Mouse (Mus musculus): Measurements from ENCODE around the gene Nhlrc1. TPM values are rescaled to one million over a fixed set of nuclear protein-coding genes. Genes with fewer than 3 reads are reported as not detected.

The Nhlrc1 gene
- polyA plus RNA-seq, 2 experiments = 3.1 to 4.5 TPM

DNA sequence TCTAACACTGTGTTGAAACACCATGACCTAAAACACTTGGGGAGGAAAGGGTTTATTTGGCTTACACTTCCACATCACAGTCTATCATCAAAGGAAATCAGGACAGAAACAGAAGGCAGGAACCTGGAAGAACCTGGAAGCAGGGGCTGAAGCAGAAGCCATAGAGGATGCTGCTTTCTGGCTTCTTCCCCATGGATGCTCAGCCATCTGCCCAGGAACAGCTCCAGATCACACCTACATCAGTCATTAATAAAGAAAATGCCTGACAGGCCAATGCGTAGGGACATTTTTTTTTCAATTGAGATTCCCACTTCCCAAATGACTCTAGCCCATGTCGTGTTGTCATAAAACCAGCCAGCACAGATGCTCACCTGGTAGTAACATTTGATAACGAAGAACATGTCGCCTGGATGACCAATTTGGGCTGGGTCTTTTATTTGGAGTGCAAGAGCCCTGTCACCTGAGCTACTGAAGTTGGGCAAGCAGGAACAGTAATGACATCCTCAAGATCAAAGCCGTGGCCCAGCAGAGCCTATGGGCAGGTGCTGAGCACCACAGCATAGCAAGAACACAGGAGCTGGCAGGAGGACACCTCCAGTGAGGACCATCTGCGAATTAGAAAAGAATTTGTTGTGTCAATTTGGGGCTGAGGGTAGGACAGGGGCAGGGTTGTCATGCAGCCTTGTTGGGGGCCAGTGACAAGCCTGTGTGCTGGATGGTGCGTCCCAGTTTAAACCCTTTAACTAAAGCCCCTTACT lies 22.0 kb downstream of the Nhlrc1 start:
- no peak overlapping the region for H3K4me2 ChIP-seq (replicated peaks; ENCODE audit: low read depth, low read length, severe bottlenecking)
- ATAC-seq (ENCODE audit: low FRiP score, low read depth) = no peak
- H3K27ac ChIP-seq (replicated peaks; ENCODE audit: low read depth, low read length) = no peak overlapping the region
- no peak for TF ChIP-seq POLR2A (IDR thresholded peaks at IDR 0.05; ENCODE audit: borderline replicate concordance, extremely low read depth, insufficient read depth, insufficient read length)
- no peaks in the 10 kb centered on the region for H3K4me1 ChIP-seq (ENCODE audit: control insufficient read depth, insufficient read depth, low read length)
- H3K27me3 ChIP-seq (ENCODE audit: control insufficient read depth, insufficient read depth, low read length) = no peaks in the 10 kb centered on the region
- WGBS = 70% methylated on average over 7 of the region's 7 CpGs
- H3K9me3 ChIP-seq (ENCODE audit: control insufficient read depth, low read length) = no peaks in the 10 kb centered on the region
- H3K9ac ChIP-seq (ENCODE audit: low read depth, low read length, severe bottlenecking) = no peak overlapping the region
- no peak for DNase-seq (ENCODE audit: low spot score)
- no peak overlapping the region for H3K4me3 ChIP-seq (replicated peaks; ENCODE audit: low read length)
- no peaks in the 10 kb centered on the region for H3K36me3 ChIP-seq (ENCODE audit: control insufficient read depth, insufficient read depth, low read length)

DNA sequence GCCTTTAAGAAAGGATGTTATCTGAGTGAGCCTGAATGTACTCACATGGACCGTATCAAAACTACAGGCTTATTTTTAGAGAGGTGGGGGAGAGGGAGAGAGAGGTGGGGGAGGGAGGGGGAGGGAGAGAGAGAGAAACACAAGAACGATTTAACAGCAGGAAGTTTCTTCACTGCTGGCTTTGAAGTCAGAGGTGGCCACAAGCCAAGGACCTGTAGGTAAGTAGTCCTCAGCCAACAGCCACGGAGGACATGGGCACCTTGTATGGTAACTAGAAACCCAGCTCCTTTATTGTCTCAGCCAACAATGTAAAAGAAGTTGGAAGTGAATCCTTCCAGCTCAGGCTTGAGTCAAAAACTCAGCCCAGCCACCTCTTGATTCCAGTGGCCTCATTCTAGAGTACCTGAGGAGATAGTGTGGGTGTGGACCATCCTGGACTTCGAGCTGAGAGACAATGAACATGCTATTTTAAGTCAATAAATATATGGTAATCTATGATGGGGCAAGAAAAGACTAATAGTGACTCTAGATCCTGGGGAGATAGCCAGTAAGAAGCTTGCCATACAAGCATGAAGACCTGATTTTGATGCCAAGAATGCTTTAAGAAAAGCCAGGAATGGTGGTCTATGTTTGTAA lies 24.2 kb downstream of the Nhlrc1 start:
- Histone ChIP-seq H3K4me2 (replicated peaks; ENCODE audit: low read depth, low read length, severe bottlenecking) (no peak overlapping the region), H3K27ac (replicated peaks; ENCODE audit: low read depth, low read length) (no peak overlapping the region), H3K4me3 (replicated peaks; ENCODE audit: low read length) (no peak overlapping the region), H3K9me3 (ENCODE audit: control insufficient read depth, low read length) (no peaks in the 10 kb centered on the region), H3K4me1 (ENCODE audit: control insufficient read depth, insufficient read depth, low read length) (no peaks in the 10 kb centered on the region), H3K27me3 (ENCODE audit: control insufficient read depth, insufficient read depth, low read length) (no peaks in the 10 kb centered on the region), H3K36me3 (ENCODE audit: control insufficient read depth, insufficient read depth, low read length) (no peaks in the 10 kb centered on the region), H3K9ac (ENCODE audit: low read depth, low read length, severe bottlenecking) (no peak overlapping the region)
- no peak for DNase-seq (ENCODE audit: low spot score)
- ATAC-seq (ENCODE audit: low FRiP score, low read depth) = no peak
- 28% methylated on average over 4 of the region's 4 CpGs for WGBS
- TF ChIP-seq POLR2A (IDR thresholded peaks at IDR 0.05; ENCODE audit: borderline replicate concordance, extremely low read depth, insufficient read depth, insufficient read length) = no peak

DNA sequence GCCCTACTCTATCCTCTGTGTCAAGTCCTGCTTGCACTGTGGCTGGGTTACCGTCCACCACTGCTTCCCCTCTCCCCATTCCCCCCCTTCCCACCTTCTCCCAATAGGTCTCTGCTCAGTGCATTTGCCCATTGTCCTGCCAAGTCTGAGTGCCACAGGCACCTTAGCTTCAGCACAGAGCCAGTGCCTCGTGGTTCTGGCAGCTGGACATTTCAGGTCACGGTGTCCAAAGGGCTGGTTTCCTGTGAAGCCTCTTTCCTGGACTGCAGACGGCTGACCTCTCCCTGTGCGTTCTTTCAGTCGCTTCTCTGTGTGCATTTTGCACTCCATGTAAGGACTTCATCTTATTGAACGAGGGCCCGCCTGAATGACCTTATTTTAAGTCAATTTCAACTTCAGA lies 26.7 kb downstream of the Nhlrc1 start:
- no peak for ATAC-seq (ENCODE audit: low FRiP score, low read depth)
- Histone ChIP-seq H3K36me3 (ENCODE audit: control insufficient read depth, insufficient read depth, low read length) (no peaks in the 10 kb centered on the region), H3K4me1 (ENCODE audit: control insufficient read depth, insufficient read depth, low read length) (no peaks in the 10 kb centered on the region), H3K4me3 (replicated peaks; ENCODE audit: low read length) (no peak overlapping the region), H3K9ac (ENCODE audit: low read depth, low read length, severe bottlenecking) (no peak overlapping the region), H3K27ac (replicated peaks; ENCODE audit: low read depth, low read length) (no peak overlapping the region), H3K4me2 (replicated peaks; ENCODE audit: low read depth, low read length, severe bottlenecking) (no peak overlapping the region), H3K27me3 (ENCODE audit: control insufficient read depth, insufficient read depth, low read length) (no peaks in the 10 kb centered on the region), H3K9me3 (ENCODE audit: control insufficient read depth, low read length) (no peaks in the 10 kb centered on the region)
- no peak for DNase-seq (ENCODE audit: low spot score)
- TF ChIP-seq POLR2A (IDR thresholded peaks at IDR 0.05; ENCODE audit: borderline replicate concordance, extremely low read depth, insufficient read depth, insufficient read length) = no peak
- WGBS = 84% methylated on average over 8 of the region's 8 CpGs

DNA sequence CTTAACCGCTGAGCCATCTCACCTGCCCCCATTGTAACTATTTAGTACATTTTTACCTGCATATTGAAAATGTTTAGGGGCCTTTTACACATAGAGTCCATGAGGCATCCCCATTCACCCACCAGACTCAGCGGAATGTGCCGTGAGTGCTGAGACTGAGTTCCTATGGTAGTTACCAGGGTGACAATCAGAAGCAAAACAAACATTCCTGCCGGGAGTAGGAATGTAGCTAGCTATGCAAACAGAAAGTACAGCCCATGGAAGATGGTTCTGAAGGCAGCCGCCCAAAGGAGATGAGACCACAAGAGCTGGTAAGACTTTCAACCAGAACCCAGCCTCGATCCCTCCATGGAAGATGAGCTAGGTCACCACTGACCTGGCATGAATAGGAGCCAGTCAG lies 28.4 kb downstream of the Nhlrc1 start:
- Histone ChIP-seq H3K4me3 (replicated peaks; ENCODE audit: low read length) (no peak overlapping the region), H3K4me2 (replicated peaks; ENCODE audit: low read depth, low read length, severe bottlenecking) (no peak overlapping the region), H3K27ac (replicated peaks; ENCODE audit: low read depth, low read length) (no peak overlapping the region), H3K27me3 (ENCODE audit: control insufficient read depth, insufficient read depth, low read length) (no peaks in the 10 kb centered on the region), H3K9ac (ENCODE audit: low read depth, low read length, severe bottlenecking) (no peak overlapping the region), H3K4me1 (ENCODE audit: control insufficient read depth, insufficient read depth, low read length) (no peaks in the 10 kb centered on the region), H3K9me3 (ENCODE audit: control insufficient read depth, low read length) (no peaks in the 10 kb centered on the region), H3K36me3 (ENCODE audit: control insufficient read depth, insufficient read depth, low read length) (no peaks in the 10 kb centered on the region)
- 81% methylated on average over 6 of the region's 6 CpGs for WGBS
- no peak for TF ChIP-seq POLR2A (IDR thresholded peaks at IDR 0.05; ENCODE audit: borderline replicate concordance, extremely low read depth, insufficient read depth, insufficient read length)
- DNase-seq (ENCODE audit: low spot score) (no peak), ATAC-seq (ENCODE audit: low FRiP score, low read depth) (no peak)

DNA sequence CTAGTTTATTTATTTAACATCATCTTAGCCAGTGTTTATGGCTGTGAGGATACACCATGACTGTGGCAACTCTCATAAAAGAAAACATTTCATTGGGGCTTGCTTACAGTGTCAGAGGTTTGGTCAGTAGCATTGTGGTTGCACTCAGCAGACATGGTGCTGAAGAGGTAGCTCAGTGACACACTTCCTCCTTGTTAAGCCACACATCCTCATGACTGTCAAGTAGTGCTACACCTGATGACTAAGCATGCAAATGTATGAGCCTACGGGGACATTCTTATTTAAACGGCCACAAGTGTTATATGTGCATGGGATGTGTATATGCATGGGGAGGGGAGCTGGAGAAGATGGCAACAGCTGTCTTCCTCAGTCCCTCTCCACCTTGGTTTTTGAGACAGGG lies 30.8 kb downstream of the Nhlrc1 start:
- TF ChIP-seq POLR2A (IDR thresholded peaks at IDR 0.05; ENCODE audit: borderline replicate concordance, extremely low read depth, insufficient read depth, insufficient read length) = no peak
- Histone ChIP-seq H3K27me3 (ENCODE audit: control insufficient read depth, insufficient read depth, low read length) (no peaks in the 10 kb centered on the region), H3K9ac (ENCODE audit: low read depth, low read length, severe bottlenecking) (no peak overlapping the region), H3K4me2 (replicated peaks; ENCODE audit: low read depth, low read length, severe bottlenecking) (no peak overlapping the region), H3K4me1 (ENCODE audit: control insufficient read depth, insufficient read depth, low read length) (peaks cover 2% of the 10 kb centered on the region; the same call in 1 of the 2 replicates), H3K9me3 (ENCODE audit: control insufficient read depth, low read length) (no peaks in the 10 kb centered on the region), H3K27ac (replicated peaks; ENCODE audit: low read depth, low read length) (no peak overlapping the region), H3K4me3 (replicated peaks; ENCODE audit: low read length) (no peak overlapping the region), H3K36me3 (ENCODE audit: control insufficient read depth, insufficient read depth, low read length) (no peaks in the 10 kb centered on the region)
- ATAC-seq (ENCODE audit: low FRiP score, low read depth) (no peak), DNase-seq (ENCODE audit: low spot score) (no peak)
- 93% methylated on average over 2 of the region's 2 CpGs for WGBS

Measured in limb, embryonic 14.5 days (tissue).